Mouse (Mus musculus) limb, embryonic 15.5 days (tissue): ENCODE data around the gene Nsmf. TPM values are rescaled to one million over a fixed set of nuclear protein-coding genes. Genes with fewer than 3 reads are reported as not detected.

ENCODE experiments used
- ATAC-seq: fragments of 200-750 bp; cut with Nextera tagmentation; 2 replicates; pipeline ENCODE4 v1.8.0; 2017; ENCODE audit warnings: low read depth, moderate TSS enrichment; ENCODE audit not compliant: insufficient number of reproducible peaks, low FRiP score, low TSS enrichment
- H3K27ac ChIP-seq: fragments of 300-500 bp; sonication (generic); 2 replicates; pipeline ENCODE4 v1.5.1; 2015; ENCODE audit warnings: moderate library complexity, mild to moderate bottlenecking, inconsistent platforms
- H3K27me3 ChIP-seq: fragments of 300-500 bp; sonication (generic); 2 replicates; pipeline ENCODE4 v1.6.1; 2015; ENCODE audit warnings: inconsistent platforms
- H3K36me3 ChIP-seq: fragments of 300-500 bp; sonication (generic); 2 replicates; pipeline ENCODE4 v1.6.1; 2015; ENCODE audit warnings: inconsistent platforms
- H3K4me1 ChIP-seq: fragments of 300-500 bp; sonication (generic); 2 replicates; pipeline ENCODE4 v1.6.1; 2015; ENCODE audit warnings: inconsistent platforms
- H3K4me2 ChIP-seq: fragments of 300-500 bp; sonication (generic); 2 replicates; pipeline ENCODE4 v1.6.1; 2015; ENCODE audit warnings: mild to moderate bottlenecking, inconsistent platforms
- H3K4me3 ChIP-seq: fragments of 300-500 bp; sonication (generic); 2 replicates; pipeline ENCODE4 v1.5.1; 2015; ENCODE audit warnings: mild to moderate bottlenecking, inconsistent platforms
- H3K9ac ChIP-seq: fragments of 300-500 bp; sonication (generic); 2 replicates; pipeline ENCODE4 v1.6.1; 2015; ENCODE audit warnings: inconsistent platforms
- H3K9me3 ChIP-seq: fragments of 300-500 bp; sonication (generic); 2 replicates; pipeline ENCODE4 v1.6.1; 2016; ENCODE audit warnings: inconsistent platforms
- WGBS: fragments of 180-500 bp; shearing (Covaris S2); methylation state at CpG from one replicate; pipeline ENCODE4 v1.1.7; 2015; 5-methylcytosine and 5-hydroxymethylcytosine counted together
- polyA plus RNA-seq: library from polyadenylated mRNA; unstranded; fragments of >200 nt; fragmentation: Nextera tagmentation; extraction: Ambion mirVana; gene quantifications from 2 replicates; pipeline ENCODE4 v1.2.1, GENCODE M21; 2015

The Nsmf gene
- 67.5 and 68.3 TPM in 2 replicates for polyA plus RNA-seq

DNA sequence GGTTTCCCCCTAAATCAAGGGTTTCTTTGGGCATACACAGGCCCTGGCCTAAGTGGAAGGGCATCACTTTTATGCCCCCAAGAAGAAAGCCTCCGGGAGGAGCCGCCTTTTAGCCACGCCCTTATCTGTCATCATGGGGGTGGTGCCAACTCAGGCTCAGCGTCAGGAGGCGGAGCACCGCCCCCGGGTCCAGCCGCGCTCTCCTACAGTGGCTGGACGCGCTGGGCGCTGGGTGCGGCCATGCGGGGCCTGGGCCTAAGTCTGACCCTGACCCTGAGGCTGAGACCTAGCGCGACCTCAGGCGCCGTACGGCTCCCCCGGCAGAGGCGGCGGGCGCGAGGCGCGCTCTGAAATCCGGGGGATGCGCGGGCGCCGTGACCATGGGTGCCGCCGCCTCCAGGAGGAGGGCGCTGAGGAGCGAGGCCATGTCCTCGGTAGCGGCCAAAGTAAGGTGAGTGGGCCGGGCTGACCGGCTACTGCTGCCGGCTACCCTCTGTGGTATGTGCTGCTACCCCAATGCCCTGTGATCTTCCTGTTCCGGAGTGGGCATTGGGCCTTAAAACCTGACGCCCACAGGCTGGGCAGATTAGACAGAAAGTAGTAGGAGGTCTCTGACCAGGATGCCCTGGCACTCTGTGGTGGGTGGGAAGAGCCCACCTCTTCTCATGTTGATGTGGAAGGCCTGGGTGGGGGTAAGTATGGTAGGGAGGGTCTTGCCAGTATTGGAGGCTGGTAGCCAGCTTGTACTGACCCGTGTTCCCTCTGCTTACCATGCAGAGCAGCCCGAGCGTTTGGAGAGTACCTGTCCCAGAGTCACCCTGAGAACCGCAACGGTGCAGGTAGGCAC lies at the start of gene Nsmf:
Nsmf (plus strand) TSS at position 135 of the 847 bp plus-strand sequence.
- Histone ChIP-seq H3K4me2 (peak within 1 kb of the TSS; percentile 78), H3K27me3 (no peaks in the 10 kb centered on the region), H3K27ac (no peak within 1 kb of the TSS), H3K36me3 (peaks cover 30% of the 10 kb centered on the region), H3K9ac (peak within 1 kb of the TSS; percentile 69), H3K4me3 (peak within 1 kb of the TSS; percentile 80), H3K9me3 (no peaks in the 10 kb centered on the region), H3K4me1 (peaks cover 12% of the 10 kb centered on the region)
- 3% methylated on average over 47 of the region's 47 CpGs for WGBS
- ATAC-seq = peak; percentile 78

DNA sequence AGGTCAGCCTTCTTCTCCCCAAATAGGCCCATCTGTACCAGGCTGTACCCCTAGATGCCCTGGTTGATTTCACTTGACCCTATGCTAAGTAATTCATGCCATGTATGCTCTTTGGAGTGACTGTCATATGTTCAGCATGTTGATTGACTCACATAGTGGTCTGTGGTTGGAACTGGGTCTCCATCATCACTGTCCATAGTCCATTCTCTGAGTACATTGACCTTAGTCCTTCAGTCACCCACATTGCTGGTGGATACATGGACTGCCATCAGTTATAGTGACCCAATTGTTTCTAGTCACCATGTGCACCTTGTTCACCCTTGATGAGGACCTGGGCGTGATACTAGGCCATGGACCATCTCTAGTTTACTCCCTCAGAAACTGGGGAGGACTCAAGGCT lies 47.4 kb upstream of the Nsmf start:
- Histone ChIP-seq H3K36me3 (peaks cover 4% of the 10 kb centered on the region), H3K27ac (no peak overlapping the region), H3K9me3 (no peaks in the 10 kb centered on the region), H3K9ac (no peak overlapping the region), H3K4me3 (no peak overlapping the region), H3K4me2 (no peak overlapping the region), H3K27me3 (no peaks in the 10 kb centered on the region), H3K4me1 (no peaks in the 10 kb centered on the region)
- no peak for ATAC-seq
- 79% methylated on average over 1 of the region's 1 CpGs for WGBS

DNA sequence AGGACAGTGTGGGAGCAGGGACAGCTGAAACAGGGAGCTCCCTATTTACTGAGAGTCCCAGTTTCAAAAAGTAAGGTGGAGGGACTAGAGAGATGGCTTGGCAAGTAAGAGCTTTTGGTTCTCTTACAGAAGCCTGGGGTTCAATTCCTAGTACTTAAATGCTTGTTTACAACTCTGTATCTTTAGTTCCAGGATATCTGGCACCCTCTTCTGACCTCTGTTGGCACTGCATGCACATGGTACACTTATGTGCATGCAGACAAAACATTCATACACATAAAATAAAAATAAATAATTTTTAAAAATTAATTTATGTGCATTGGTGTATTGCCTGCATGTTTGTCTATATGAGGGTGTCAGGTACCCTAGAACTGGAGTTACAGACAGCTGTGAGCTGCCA lies 45.9 kb upstream of the Nsmf start:
- Histone ChIP-seq H3K9me3 (no peaks in the 10 kb centered on the region), H3K36me3 (no peaks in the 10 kb centered on the region)
- no peak for ATAC-seq

DNA sequence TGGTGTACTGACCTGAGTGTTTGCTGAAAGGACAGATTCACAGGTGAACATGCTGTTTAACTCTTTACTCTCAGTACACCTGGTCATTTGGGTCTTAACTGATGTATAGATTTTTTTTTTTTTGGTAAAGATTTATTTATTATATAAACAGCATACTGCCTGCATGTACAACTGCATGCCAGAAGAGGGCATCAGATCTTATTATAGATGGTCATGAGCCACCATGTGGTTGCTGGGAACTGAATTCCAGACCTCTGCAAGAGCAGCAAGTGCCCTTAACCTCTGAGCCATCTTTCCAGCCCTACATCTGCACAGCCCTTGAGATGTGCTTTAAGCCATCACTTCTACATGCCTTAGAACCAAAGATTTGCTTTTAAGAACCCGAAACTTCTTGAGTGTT lies 31.5 kb upstream of the Nsmf start:
- Histone ChIP-seq H3K9me3 (no peaks in the 10 kb centered on the region), H3K4me3 (no peak overlapping the region), H3K4me1 (no peaks in the 10 kb centered on the region), H3K9ac (no peak overlapping the region), H3K27me3 (no peaks in the 10 kb centered on the region), H3K36me3 (no peaks in the 10 kb centered on the region; the same call in 1 of the 2 replicates), H3K4me2 (no peak overlapping the region), H3K27ac (no peak overlapping the region)
- no peak for ATAC-seq
- 96% methylated on average over 1 of the region's 1 CpGs for WGBS

More for the DNA sequence above, 45.9 kb upstream of the Nsmf start:
- Histone ChIP-seq H3K4me2 (no peak overlapping the region), H3K9ac (no peak overlapping the region), H3K4me3 (no peak overlapping the region), H3K4me1 (no peaks in the 10 kb centered on the region), H3K27ac (no peak overlapping the region), H3K27me3 (no peaks in the 10 kb centered on the region)

DNA sequence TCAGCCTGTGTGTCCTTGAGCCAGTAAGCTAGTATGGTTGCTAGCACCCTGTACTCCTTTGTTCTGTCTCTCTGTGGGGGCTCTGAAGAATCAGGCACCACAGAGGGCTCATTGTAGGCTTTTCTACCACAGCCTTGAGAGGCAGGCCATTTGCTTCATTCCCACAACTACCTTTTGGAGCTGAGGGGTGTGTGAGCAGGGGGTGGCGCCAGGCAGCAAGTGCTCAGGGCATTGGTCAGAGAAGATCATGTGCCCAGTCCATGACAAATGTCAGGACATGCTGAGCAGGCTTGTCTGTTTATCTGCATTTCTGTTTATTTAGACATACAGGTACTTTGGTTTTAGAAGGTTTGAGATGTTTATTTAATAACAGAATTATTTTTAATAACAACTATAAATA lies 29.0 kb upstream of the Nsmf start:
- Histone ChIP-seq H3K4me1 (no peaks in the 10 kb centered on the region), H3K27me3 (no peaks in the 10 kb centered on the region), H3K36me3 (no peaks in the 10 kb centered on the region; the same call in 1 of the 2 replicates), H3K4me3 (no peak overlapping the region), H3K9me3 (no peaks in the 10 kb centered on the region), H3K4me2 (no peak overlapping the region), H3K9ac (no peak overlapping the region), H3K27ac (no peak overlapping the region)
- WGBS = 94% methylated on average over 1 of the region's 1 CpGs
- ATAC-seq = no peak

DNA sequence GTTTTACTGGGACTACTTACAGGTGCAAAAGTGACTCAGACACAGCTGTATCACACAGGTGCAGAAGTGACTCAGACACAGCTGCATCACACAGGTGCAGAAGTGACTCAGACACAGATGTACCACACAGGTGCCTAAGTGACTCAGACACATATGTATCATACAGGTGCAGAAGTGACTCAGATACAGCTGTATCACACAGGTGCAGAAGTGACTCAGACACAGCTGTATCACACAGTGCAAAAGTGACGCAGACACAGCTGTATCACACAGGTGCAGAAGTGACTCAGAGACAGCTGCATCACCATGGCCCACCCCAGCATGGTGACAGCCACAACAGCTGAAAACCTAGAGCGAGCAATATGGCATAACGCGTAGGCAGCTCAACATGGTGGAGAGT lies 19.2 kb upstream of the Nsmf start:
- 90% methylated on average over 4 of the region's 4 CpGs for WGBS
- Histone ChIP-seq H3K9me3 (no peaks in the 10 kb centered on the region), H3K9ac (no peak overlapping the region), H3K4me1 (no peaks in the 10 kb centered on the region), H3K27ac (no peak overlapping the region), H3K36me3 (no peaks in the 10 kb centered on the region), H3K4me2 (no peak overlapping the region), H3K4me3 (no peak overlapping the region), H3K27me3 (no peaks in the 10 kb centered on the region)
- ATAC-seq = no peak

DNA sequence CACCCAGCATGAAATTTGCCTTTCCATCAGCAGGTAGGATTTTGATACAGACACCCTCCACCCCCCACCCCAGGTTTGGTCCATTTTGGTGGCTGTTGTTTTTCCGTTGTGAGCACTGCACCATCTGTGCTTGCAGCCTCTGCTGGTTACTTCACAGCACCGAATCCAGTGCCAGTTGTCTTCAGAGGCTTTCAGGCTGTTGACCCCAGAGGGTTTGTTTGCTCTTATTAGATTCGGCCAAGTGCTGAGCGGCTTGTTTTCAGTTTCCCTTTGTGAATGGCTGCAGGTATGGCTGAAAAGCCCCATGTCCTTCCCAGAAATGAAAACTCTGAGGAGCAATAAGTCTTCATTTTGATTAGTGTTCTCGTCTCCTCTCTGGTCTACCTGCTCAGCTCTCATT lies 14.1 kb upstream of the Nsmf start:
- H3K36me3 ChIP-seq = no peaks in the 10 kb centered on the region; the same call in 1 of the 2 replicates
- H3K4me3 ChIP-seq = no peak overlapping the region
- H3K27ac ChIP-seq = no peak overlapping the region
- no peaks in the 10 kb centered on the region for H3K4me1 ChIP-seq
- no peak overlapping the region for H3K4me2 ChIP-seq
- H3K9me3 ChIP-seq = no peaks in the 10 kb centered on the region
- no peak overlapping the region for H3K9ac ChIP-seq
- no peak for ATAC-seq
- H3K27me3 ChIP-seq = no peaks in the 10 kb centered on the region
- WGBS = 77% methylated on average over 5 of the region's 5 CpGs

DNA sequence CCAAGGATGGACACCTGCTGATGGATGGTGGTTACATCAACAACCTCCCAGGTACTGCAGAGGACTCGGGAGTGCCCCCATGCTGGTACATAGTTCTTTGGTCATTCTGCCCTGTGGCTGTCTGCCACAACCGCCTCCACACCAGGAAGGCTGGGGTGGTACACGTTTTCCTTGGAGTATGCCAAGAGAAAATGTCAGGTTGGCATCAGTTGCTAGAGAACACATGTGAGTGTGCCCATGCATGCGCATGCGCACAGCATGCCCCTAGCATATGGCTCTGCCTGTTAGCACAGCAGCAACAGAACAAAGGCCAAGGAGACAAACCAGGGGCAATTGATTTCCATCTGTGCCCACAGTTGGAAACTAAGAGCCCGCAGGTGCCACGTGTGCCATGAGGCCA lies 3.2 kb upstream of the Nsmf start:
- H3K4me2 ChIP-seq = no peak overlapping the region
- WGBS = 90% methylated on average over 7 of the region's 7 CpGs
- H3K36me3 ChIP-seq = 0 out of 2 replicates have a peak, but pooled peaks cover 3% of the 10 kb centered on the region
- H3K9me3 ChIP-seq = no peaks in the 10 kb centered on the region
- H3K4me3 ChIP-seq = no peak overlapping the region
- H3K27ac ChIP-seq = no peak overlapping the region
- no peak overlapping the region for H3K9ac ChIP-seq
- H3K27me3 ChIP-seq = no peaks in the 10 kb centered on the region
- peaks cover 12% of the 10 kb centered on the region for H3K4me1 ChIP-seq
- no peak for ATAC-seq

DNA sequence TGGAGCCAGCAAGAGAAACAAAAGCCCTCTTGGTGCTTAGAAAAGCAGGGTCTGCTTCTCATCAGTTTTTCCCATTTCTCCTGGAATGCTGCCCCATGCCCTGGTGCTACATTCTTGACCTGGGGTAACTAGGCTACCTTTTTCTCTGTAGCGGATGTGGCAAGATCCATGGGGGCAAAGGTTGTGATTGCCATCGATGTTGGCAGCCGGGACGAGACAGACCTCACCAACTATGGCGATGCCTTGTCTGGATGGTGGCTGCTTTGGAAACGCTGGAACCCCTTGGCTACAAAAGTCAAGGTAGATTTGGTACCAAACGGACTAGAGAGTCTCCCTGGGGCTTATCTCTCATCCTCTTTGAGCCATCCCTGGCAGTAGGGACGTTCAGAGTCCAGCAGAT lies 2.7 kb upstream of the Nsmf start:
- H3K9ac ChIP-seq = no peak overlapping the region
- H3K9me3 ChIP-seq = no peaks in the 10 kb centered on the region
- no peak overlapping the region for H3K4me3 ChIP-seq
- WGBS = 85% methylated on average over 8 of the region's 8 CpGs
- H3K4me2 ChIP-seq = no peak overlapping the region
- H3K27ac ChIP-seq = no peak overlapping the region
- peaks cover 12% of the 10 kb centered on the region for H3K4me1 ChIP-seq
- ATAC-seq = no peak
- H3K27me3 ChIP-seq = no peaks in the 10 kb centered on the region
- peaks cover 7% of the 10 kb centered on the region; the same call in 1 of the 2 replicates for H3K36me3 ChIP-seq

DNA sequence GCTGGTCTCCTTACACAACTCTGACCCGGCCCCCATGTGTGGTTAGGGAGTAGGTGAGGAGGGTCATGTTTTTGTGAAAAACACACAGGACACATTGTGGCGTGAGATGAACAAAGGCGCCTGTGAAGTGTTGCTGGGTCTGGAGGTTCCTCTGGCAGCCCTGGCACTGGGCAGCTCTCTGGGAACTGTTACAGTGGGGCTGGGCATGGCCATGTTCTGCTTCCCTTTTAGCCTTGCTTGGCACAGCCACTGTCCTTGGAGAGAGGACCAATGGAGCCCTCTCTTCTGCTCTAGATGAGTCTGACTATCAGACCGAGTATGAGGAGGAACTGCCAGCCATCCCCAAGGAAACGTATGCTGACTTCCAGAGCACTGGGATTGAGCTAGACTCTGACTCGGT lies 1.1 kb upstream of the Nsmf start:
- WGBS = 92% methylated on average over 6 of the region's 6 CpGs
- no peak for ATAC-seq

DNA sequence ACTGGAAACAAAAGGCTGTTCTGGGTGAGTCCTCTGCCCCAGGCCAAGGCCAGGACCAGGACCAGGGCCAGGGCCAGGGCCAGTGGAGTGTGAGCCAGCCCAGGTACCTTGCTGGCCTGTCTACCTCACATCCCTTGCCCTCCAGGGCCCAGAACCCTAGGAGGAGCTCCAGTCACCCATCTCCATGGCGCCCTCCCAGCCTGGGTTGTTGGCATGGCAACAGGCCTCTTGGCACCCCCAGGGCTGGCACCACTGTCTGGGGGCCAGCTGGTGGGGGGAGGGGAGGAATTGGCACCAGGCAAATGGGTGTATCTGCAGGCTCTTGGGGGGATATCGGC lies 882 bp downstream of the Nsmf start:
- H3K9ac ChIP-seq = peak overlapping the region; percentile 69
- no peaks in the 10 kb centered on the region for H3K27me3 ChIP-seq
- no peaks in the 10 kb centered on the region for H3K9me3 ChIP-seq
- WGBS = 62% methylated on average over 2 of the region's 2 CpGs
- H3K4me1 ChIP-seq = peaks cover 12% of the 10 kb centered on the region
- H3K4me3 ChIP-seq = peak overlapping the region; percentile 80
- H3K36me3 ChIP-seq = peaks cover 36% of the 10 kb centered on the region
- ATAC-seq = no peak
- no peak overlapping the region for H3K27ac ChIP-seq
- peak overlapping the region; percentile 78 for H3K4me2 ChIP-seq

More for the DNA sequence above, 1.1 kb upstream of the Nsmf start:
- Histone ChIP-seq H3K27ac (no peak overlapping the region), H3K4me2 (no peak overlapping the region), H3K36me3 (peaks cover 21% of the 10 kb centered on the region), H3K4me1 (peaks cover 12% of the 10 kb centered on the region), H3K4me3 (no peak overlapping the region), H3K9ac (no peak overlapping the region), H3K9me3 (no peaks in the 10 kb centered on the region), H3K27me3 (no peaks in the 10 kb centered on the region)

DNA sequence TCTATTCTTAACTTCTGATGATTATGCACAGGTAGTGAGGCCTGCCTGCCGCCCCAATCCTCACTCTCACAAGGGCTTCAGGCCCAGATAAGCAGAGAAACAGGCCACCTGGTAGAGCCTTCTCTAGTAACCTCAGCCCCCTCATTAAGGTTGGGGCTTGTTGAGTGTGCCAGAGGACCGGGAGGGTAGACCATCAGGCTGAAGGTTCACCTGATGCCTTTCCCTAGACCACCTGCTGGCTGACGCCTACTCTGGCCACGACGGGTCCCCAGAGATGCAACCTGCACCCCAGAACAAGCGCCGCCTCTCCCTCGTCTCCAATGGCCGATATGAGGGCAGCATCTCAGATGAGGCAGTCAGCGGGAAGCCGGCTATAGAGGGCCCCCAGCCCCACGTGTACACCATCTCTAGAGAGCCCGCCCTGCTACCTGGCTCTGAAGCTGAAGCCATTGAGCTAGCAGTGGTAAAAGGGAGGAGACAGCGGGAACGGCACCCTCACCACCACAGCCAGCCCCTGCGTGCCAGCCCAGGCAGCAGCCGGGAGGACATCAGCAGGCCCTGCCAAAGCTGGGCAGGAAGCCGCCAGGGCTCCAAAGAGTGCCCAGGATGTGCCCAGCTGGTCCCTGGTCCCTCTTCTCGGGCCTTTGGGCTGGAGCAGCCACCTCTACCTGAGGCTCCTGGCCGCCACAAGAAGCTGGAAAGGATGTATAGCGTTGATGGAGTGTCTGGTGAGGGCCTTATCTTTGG lies 1.4 kb downstream of the Nsmf start:
- Histone ChIP-seq H3K4me2 (peak overlapping the region; percentile 78), H3K27ac (no peak overlapping the region), H3K36me3 (peaks cover 41% of the 10 kb centered on the region), H3K4me3 (peak overlapping the region; percentile 80), H3K27me3 (no peaks in the 10 kb centered on the region), H3K9ac (no peak overlapping the region), H3K4me1 (peaks cover 12% of the 10 kb centered on the region), H3K9me3 (no peaks in the 10 kb centered on the region)
- no peak for ATAC-seq
- 91% methylated on average over 21 of the region's 21 CpGs for WGBS
